Mouse (Mus musculus) neural tube, embryonic 12.5 days (tissue): Measurements from ENCODE around the gene Cdcp2. TPM values are rescaled to one million over a fixed set of nuclear protein-coding genes. Genes with fewer than 3 reads are reported as not detected.
A peak's percentile ranks its signal among the peaks of the same experiment; 100 is the strongest.

Experiments
- ATAC-seq: fragments of 200-750 bp; cut with Nextera tagmentation; 2 replicates; pipeline ENCODE4 v1.8.0; 2017; ENCODE audit warnings: low read depth, mild to moderate bottlenecking, moderate TSS enrichment, moderate library complexity; ENCODE audit not compliant: low FRiP score
- H3K27ac ChIP-seq: fragments of 300-500 bp; sonication (generic); 2 replicates; pipeline ENCODE4 v1.5.1; 2016
- H3K27me3 ChIP-seq: fragments of 300-500 bp; sonication (generic); replicated peaks from 2 replicates; pipeline ENCODE4 v1.6.1; 2016; ENCODE audit warnings: mild to moderate bottlenecking
- H3K36me3 ChIP-seq: fragments of 300-500 bp; sonication (generic); 2 replicates; pipeline ENCODE4 v1.6.1; 2016; ENCODE audit warnings: mild to moderate bottlenecking
- H3K4me1 ChIP-seq: fragments of 300-500 bp; sonication (generic); 2 replicates; pipeline ENCODE4 v1.6.1; 2016
- H3K4me2 ChIP-seq: fragments of 300-500 bp; sonication (generic); replicated peaks from 2 replicates; pipeline ENCODE4 v1.6.1; 2016; ENCODE audit warnings: mild to moderate bottlenecking
- H3K4me3 ChIP-seq: fragments of 300-500 bp; sonication (generic); 2 replicates; pipeline ENCODE4 v1.5.1; 2016
- H3K9ac ChIP-seq: fragments of 300-500 bp; sonication (generic); 2 replicates; pipeline ENCODE4 v1.6.1; 2016; ENCODE audit warnings: mild to moderate bottlenecking
- H3K9me3 ChIP-seq: fragments of 300-500 bp; sonication (generic); 2 replicates; pipeline ENCODE4 v1.6.1; 2016; ENCODE audit warnings: mild to moderate bottlenecking
- WGBS: fragments of 180-500 bp; shearing (Covaris S2); methylation state at CpG from one replicate; pipeline ENCODE4 v1.1.7; 2016; 5-methylcytosine and 5-hydroxymethylcytosine counted together
- polyA plus RNA-seq: library from polyadenylated mRNA; unstranded; fragments of >200 nt; fragmentation: Nextera tagmentation; extraction: Ambion mirVana; gene quantifications from 2 replicates; pipeline ENCODE4 v1.2.1, GENCODE M21; 2016

Cdcp2 gene
- polyA plus RNA-seq, 1 experiment from 2014 or later: 0.37 TPM

GRCm38 (mm10) chr4:107066252-107067124 lies 30.2 kb upstream of the Cdcp2 start, which contains the start of the genes Mrpl37 and Cyb5rl:
TSS of gene Mrpl37 (minus strand) at chr4:107066868.
TSS of gene Cyb5rl (plus strand) at chr4:107066988.
- Histone ChIP-seq H3K27me3 (no peaks in the 10 kb centered on the region), H3K4me2 (peak within 1 kb of the TSS; percentile 97), H3K4me3 (peak within 1 kb of the TSS; percentile 92), H3K9me3 (no peaks in the 10 kb centered on the region), H3K27ac (no peak within 1 kb of the TSS), H3K36me3 (peaks cover 31% of the 10 kb centered on the region), H3K4me1 (peaks cover 16% of the 10 kb centered on the region), H3K9ac (peak within 1 kb of the TSS; percentile 88)
- under 1% methylated on average over 60 of the region's 60 CpGs for WGBS
- peak; percentile 99 for ATAC-seq

- no peaks in the 10 kb centered on the region for H3K9me3 ChIP-seq
- H3K27me3 ChIP-seq: no peaks in the 10 kb centered on the region
- H3K36me3 ChIP-seq: peaks cover 24% of the 10 kb centered on the region
- H3K4me3 ChIP-seq: peak overlapping the region; percentile 92
- H3K4me2 ChIP-seq: peak overlapping the region; percentile 97
- 3% methylated on average over 33 of the region's 33 CpGs for WGBS
- peak overlapping the region; percentile 88 for H3K9ac ChIP-seq
- no peak overlapping the region for H3K27ac ChIP-seq
- peak; percentile 60; the same call in 1 of the 2 replicates for ATAC-seq
- H3K4me1 ChIP-seq: peaks cover 16% of the 10 kb centered on the region
These were observed 29.4 kb upstream of the Cdcp2 start for GRCm38 (mm10) chr4:107067151-107067840.

- Histone ChIP-seq H3K4me1 (peaks cover 4% of the 10 kb centered on the region), H3K4me2 (no peak overlapping the region), H3K4me3 (no peak overlapping the region), H3K27me3 (no peaks in the 10 kb centered on the region), H3K27ac (no peak overlapping the region), H3K9ac (no peak overlapping the region), H3K36me3 (no peaks in the 10 kb centered on the region), H3K9me3 (no peaks in the 10 kb centered on the region)
- ATAC-seq: no peak
- WGBS: 88% methylated on average over 9 of the region's 9 CpGs
These were observed 24.3 kb upstream of the Cdcp2 start for GRCm38 (mm10) chr4:107072343-107072742.

- no peak overlapping the region for H3K4me3 ChIP-seq
- no peaks in the 10 kb centered on the region for H3K4me1 ChIP-seq
- H3K36me3 ChIP-seq: no peaks in the 10 kb centered on the region
- H3K9ac ChIP-seq: no peak overlapping the region
- 85% methylated on average over 5 of the region's 5 CpGs for WGBS
- no peak overlapping the region for H3K27ac ChIP-seq
- H3K9me3 ChIP-seq: no peaks in the 10 kb centered on the region
- ATAC-seq: no peak
- H3K27me3 ChIP-seq: no peaks in the 10 kb centered on the region
- no peak overlapping the region for H3K4me2 ChIP-seq
These were observed 21.2 kb upstream of the Cdcp2 start for GRCm38 (mm10) chr4:107075456-107075855.

GRCm38 (mm10) chr4:107078894-107079293 lies 17.8 kb upstream of the Cdcp2 start:
- H3K36me3 ChIP-seq: no peaks in the 10 kb centered on the region
- ATAC-seq: no peak
- no peak overlapping the region for H3K9ac ChIP-seq
- peaks cover 3% of the 10 kb centered on the region for H3K4me1 ChIP-seq
- no peak overlapping the region for H3K4me3 ChIP-seq
- no peaks in the 10 kb centered on the region for H3K9me3 ChIP-seq
- 94% methylated on average over 4 of the region's 4 CpGs for WGBS
- H3K4me2 ChIP-seq: no peak overlapping the region
- H3K27ac ChIP-seq: no peak overlapping the region
- no peaks in the 10 kb centered on the region for H3K27me3 ChIP-seq

- Histone ChIP-seq H3K36me3 (no peaks in the 10 kb centered on the region), H3K4me2 (no peak overlapping the region), H3K9me3 (no peaks in the 10 kb centered on the region), H3K4me1 (peaks cover 12% of the 10 kb centered on the region), H3K9ac (no peak overlapping the region), H3K27me3 (no peaks in the 10 kb centered on the region), H3K4me3 (no peak overlapping the region), H3K27ac (no peak overlapping the region)
- ATAC-seq: no peak
These were observed 17.0 kb upstream of the Cdcp2 start for GRCm38 (mm10) chr4:107079716-107080115.

- no peaks in the 10 kb centered on the region for H3K36me3 ChIP-seq
- H3K4me2 ChIP-seq: no peak overlapping the region
- no peak overlapping the region for H3K27ac ChIP-seq
- no peak for ATAC-seq
- H3K9me3 ChIP-seq: no peaks in the 10 kb centered on the region
- H3K27me3 ChIP-seq: no peaks in the 10 kb centered on the region
- H3K4me3 ChIP-seq: no peak overlapping the region
- H3K9ac ChIP-seq: no peak overlapping the region
- peaks cover 19% of the 10 kb centered on the region for H3K4me1 ChIP-seq
- 91% methylated on average over 3 of the region's 3 CpGs for WGBS
These were observed 14.5 kb upstream of the Cdcp2 start for GRCm38 (mm10) chr4:107082185-107082584.

- Histone ChIP-seq H3K27ac (no peak overlapping the region), H3K4me1 (peaks cover 19% of the 10 kb centered on the region), H3K27me3 (no peaks in the 10 kb centered on the region), H3K36me3 (no peaks in the 10 kb centered on the region), H3K4me3 (no peak overlapping the region), H3K9ac (no peak overlapping the region), H3K4me2 (no peak overlapping the region), H3K9me3 (no peaks in the 10 kb centered on the region)
- ATAC-seq: no peak
- WGBS: 95% methylated on average over 4 of the region's 4 CpGs
These were observed 13.6 kb upstream of the Cdcp2 start for GRCm38 (mm10) chr4:107083126-107083525.

- Histone ChIP-seq H3K36me3 (no peaks in the 10 kb centered on the region), H3K4me1 (peaks cover 19% of the 10 kb centered on the region), H3K9me3 (no peaks in the 10 kb centered on the region), H3K27me3 (no peaks in the 10 kb centered on the region), H3K9ac (no peak overlapping the region), H3K4me3 (no peak overlapping the region), H3K4me2 (peak overlapping the region; percentile 27; the same call in 1 of the 2 replicates), H3K27ac (peak overlapping the region; percentile 65)
- 23% methylated on average over 1 of the region's 1 CpGs for WGBS
- ATAC-seq: peak; percentile 52
These were observed 12.3 kb upstream of the Cdcp2 start for GRCm38 (mm10) chr4:107084343-107084742.

GRCm38 (mm10) chr4:107084858-107085257 lies 11.8 kb upstream of the Cdcp2 start:
- H3K36me3 ChIP-seq: no peaks in the 10 kb centered on the region
- no peak overlapping the region for H3K4me3 ChIP-seq
- peak; percentile 95 for ATAC-seq
- H3K9me3 ChIP-seq: no peaks in the 10 kb centered on the region
- H3K9ac ChIP-seq: no peak overlapping the region
- H3K27ac ChIP-seq: peak overlapping the region; percentile 65
- 4% methylated on average over 6 of the region's 6 CpGs for WGBS
- no peaks in the 10 kb centered on the region for H3K27me3 ChIP-seq
- peaks cover 19% of the 10 kb centered on the region for H3K4me1 ChIP-seq
- H3K4me2 ChIP-seq: peak overlapping the region; percentile 27; the same call in 1 of the 2 replicates

GRCm38 (mm10) chr4:107091696-107092095 lies 5.0 kb upstream of the Cdcp2 start:
- H3K27ac ChIP-seq: no peak overlapping the region
- H3K4me2 ChIP-seq: no peak overlapping the region
- H3K36me3 ChIP-seq: no peaks in the 10 kb centered on the region
- ATAC-seq: no peak
- H3K4me1 ChIP-seq: peaks cover 9% of the 10 kb centered on the region
- H3K27me3 ChIP-seq: no peaks in the 10 kb centered on the region
- no peak overlapping the region for H3K4me3 ChIP-seq
- 87% methylated on average over 14 of the region's 14 CpGs for WGBS
- no peaks in the 10 kb centered on the region for H3K9me3 ChIP-seq
- no peak overlapping the region for H3K9ac ChIP-seq

GRCm38 (mm10) chr4:107094484-107095187 lies 2.1 kb upstream of the Cdcp2 start:
- no peaks in the 10 kb centered on the region for H3K27me3 ChIP-seq
- no peaks in the 10 kb centered on the region for H3K36me3 ChIP-seq
- H3K9me3 ChIP-seq: no peaks in the 10 kb centered on the region
- WGBS: 83% methylated on average over 16 of the region's 16 CpGs
- no peak overlapping the region for H3K4me3 ChIP-seq
- H3K27ac ChIP-seq: no peak overlapping the region
- H3K4me2 ChIP-seq: no peak overlapping the region
- no peak overlapping the region for H3K9ac ChIP-seq
- peaks cover 22% of the 10 kb centered on the region for H3K4me1 ChIP-seq
- ATAC-seq: no peak
